Comparison of ENCODE assay signal across 16 mouse cellular contexts in genomic region chr4:45252861-45253262, GRCm38 (mm10). TPM values are rescaled to one million over a fixed set of nuclear protein-coding genes. Genes with fewer than 3 reads are reported as not detected.
DNase-seq lines count a peak whose midpoint lies in the region; ATAC-seq lines count a peak whose summit lies in the region.
"Had no signal": no experiment of that assay in that cellular context is flagged by ENCODE, and none has a peak within 500 bp of the region (broad histone marks: within the 10 kb centered on the region; RNA-seq: fewer than 3 reads in every experiment).

No protein-coding gene starts in this region.

- H3K9me3 ChIP-seq in heart, embryonic 10.5 days: no peaks in the 10 kb centered on the region
- H3K9me3 ChIP-seq: limb, embryonic 13.5 days; neural tube, embryonic 15.5 days had no signal

- no peak overlapping the region for H3K4me3 ChIP-seq in heart, embryonic 10.5 days
- H3K4me3 ChIP-seq: limb, embryonic 13.5 days; neural tube, embryonic 15.5 days had no signal

- no peaks in the 10 kb centered on the region for H3K27me3 ChIP-seq in heart, embryonic 10.5 days (ENCODE audit: insufficient read depth, poor library complexity, severe bottlenecking)
- H3K27me3 ChIP-seq: limb, embryonic 13.5 days; neural tube, embryonic 15.5 days had no signal

- peaks cover 25% of the 10 kb centered on the region; the same call in 1 of the 2 replicates for H3K4me1 ChIP-seq in heart, embryonic 10.5 days

- ATAC-seq in granulocyte monocyte progenitor cell, adult 5-6 weeks (replicated peaks; ENCODE audit: poor library complexity, severe bottlenecking): no peak
- ATAC-seq: liver, postnatal 0 days had no signal

- no peak for DNase-seq in heart, embryonic 10.5 days (ENCODE audit: low spot score)
- no peak for DNase-seq in heart, postnatal 14 days
- peak; percentile 23 for DNase-seq in right cerebral cortex, postnatal 25 days
- DNase-seq in right cerebral cortex, postnatal 4 days: no peak
- peak; percentile 35 to 37 for DNase-seq in layer of hippocampus, adult 8-10 months (ENCODE audit: low spot score in 2 of 2)
- no peak for DNase-seq in urinary bladder, adult 18-20 months (ENCODE audit: low spot score in 2 of 2)
- no peak for DNase-seq in natural killer cell, adult 2 months (ENCODE audit: low spot score in 2 of 2)
- DNase-seq: B cell, adult 2 months; heart, postnatal 4 days; kidney, adult 11 months; liver, postnatal 0 days; lung, postnatal 4 days had no signal

- intact Hi-C loops in heart, postnatal 14 days (cut with DNase I): no loop called here

- 60% methylated on average over 9 of the region's 9 CpGs for WGBS in heart, embryonic 10.5 days

- H3K36me3 ChIP-seq in heart, embryonic 10.5 days: no peaks in the 10 kb centered on the region
- H3K36me3 ChIP-seq: limb, embryonic 13.5 days; neural tube, embryonic 15.5 days had no signal

- H3K27ac ChIP-seq in heart, embryonic 10.5 days: peak overlapping the region; percentile 52; the same call in 1 of the 2 replicates
- H3K27ac ChIP-seq: limb, embryonic 13.5 days; neural tube, embryonic 15.5 days; stomach, postnatal 0 days had no signal

RNA-seq across cellular contexts. Expression of gene Trmt10b, which starts 44.1 kb away (rescaled TPM):
- 11.9 and 17.0 TPM in 2 replicates for polyA plus RNA-seq in heart, embryonic 10.5 days (2016; fragmentation: Nextera tagmentation; extraction: Ambion mirVana)
- 1 to 10 TPM; 4.0 to 5.6 TPM for total RNA-seq in heart, postnatal 14 days (2021)
- 10 to 100 TPM; 10.5 to 19.0 (median 17.0) TPM for total RNA-seq in layer of hippocampus, adult 8-10 months (2022)
- total RNA-seq in granulocyte monocyte progenitor cell, adult 5-6 weeks (2014; fragmentation: Nextera tagmentation): 10.5 and 19.3 TPM in 2 replicates
- 15.2 and 25.6 TPM in 2 replicates for total RNA-seq in granulocyte monocyte progenitor cell, adult 5-6 weeks (2017)

Comparison
In these comparisons a context has a peak if more than half of its experiments do, and no peak if none do; other contexts are left out.
1. DNase-seq: peak in right cerebral cortex, postnatal 25 days (single experiment) and layer of hippocampus, adult 8-10 months (2 of 2); none in heart, embryonic 10.5 days (single experiment), heart, postnatal 14 days (0 of 2), right cerebral cortex, postnatal 4 days (single experiment), urinary bladder, adult 18-20 months (0 of 2) and natural killer cell, adult 2 months (0 of 2).